Mouse (Mus musculus) spleen, adult 2 months (tissue): ENCODE measurements around the gene Dnah7c. TPM values are rescaled to one million over a fixed set of nuclear protein-coding genes. Genes with fewer than 3 reads are reported as not detected.
A peak's percentile ranks its signal among the peaks of the same experiment; 100 is the strongest.

Experiments
- DNase-seq, 2 experiments: peaks; one replicate each; pipeline versions ENCODE4 v3.0.0 to v3.0.0-alpha.2; 2012 to 2021; ENCODE audit warnings: low spot score in 2 of 2, low read depth in 1 of 2
- H3K27ac ChIP-seq: fragments of 200-500 bp; 2 replicates; pipeline ENCODE4 v1.5.1; 2012; ENCODE audit warnings: low read length, inconsistent platforms; ENCODE audit not compliant: insufficient read depth
- H3K27me3 ChIP-seq: fragments of 200-500 bp; 2 replicates; pipeline ENCODE4 v1.6.1; 2012; ENCODE audit warnings: mild to moderate bottlenecking, moderate library complexity, low read length, inconsistent platforms; ENCODE audit not compliant: control insufficient read depth, insufficient read depth
- H3K36me3 ChIP-seq: fragments of 200-500 bp; 2 replicates; pipeline ENCODE4 v1.6.1; 2012; ENCODE audit warnings: mild to moderate bottlenecking, low read length, inconsistent platforms; ENCODE audit not compliant: control insufficient read depth, insufficient read depth
- H3K4me1 ChIP-seq: fragments of 200-500 bp; 2 replicates; pipeline ENCODE4 v1.6.1; 2011; ENCODE audit warnings: inconsistent platforms; ENCODE audit not compliant: control insufficient read depth, insufficient read depth, insufficient read length
- H3K4me3 ChIP-seq: fragments of 200-500 bp; 2 replicates; pipeline ENCODE4 v1.5.1; 2011; ENCODE audit warnings: mild to moderate bottlenecking, inconsistent platforms; ENCODE audit not compliant: insufficient read depth, insufficient read length; ENCODE audit errors: extremely low read depth
- CTCF ChIP-seq: fragments of 200-500 bp; IDR thresholded peaks from 2 replicates; pipeline ENCODE4 v1.5.1; 2011; ENCODE audit warnings: mild to moderate bottlenecking, inconsistent platforms; ENCODE audit not compliant: insufficient read depth, insufficient read length, insufficient replicate concordance; ENCODE audit errors: extremely low read depth
- POLR2A ChIP-seq: fragments of 200-500 bp; IDR thresholded peaks from 2 replicates; pipeline ENCODE4 v1.6.1; 2011; ENCODE audit warnings: low read depth, low read length, inconsistent platforms
- WGBS: fragments of 180-500 bp; shearing (Covaris S2); methylation state at CpG from one replicate; pipeline ENCODE4 v1.1.7; 2018; 5-methylcytosine and 5-hydroxymethylcytosine counted together
- polyA plus RNA-seq: library from polyadenylated mRNA; depleted of rRNA; stranded (reverse); fragments of >200 nt; gene quantifications from 2 replicates; pipeline ENCODE4 v1.2.3, GENCODE M21; 2012

Dnah7c gene
- polyA plus RNA-seq, 1 experiment: not detected

DNA sequence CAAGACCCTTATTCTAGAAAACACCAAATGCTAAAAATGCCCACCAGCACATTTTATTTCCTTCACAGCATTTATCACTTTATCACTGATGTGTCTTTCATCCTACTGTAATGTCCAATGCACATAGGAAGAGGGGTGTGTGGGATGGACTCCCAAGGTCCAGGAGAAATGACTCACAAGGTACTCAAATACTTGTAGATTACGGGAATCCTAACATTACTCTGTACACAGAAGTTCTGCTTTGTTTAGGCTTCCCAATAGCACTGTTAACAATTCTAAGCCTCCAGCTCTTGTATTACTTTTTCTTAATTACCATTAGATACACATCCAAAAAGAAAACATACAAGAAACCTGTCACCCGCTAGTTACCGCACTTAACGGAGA lies 426.8 kb downstream of the Dnah7c start:
- TF ChIP-seq POLR2A (no peak), CTCF (no peak)
- Histone ChIP-seq H3K27ac (peak overlapping the region; percentile 99; the same call in 1 of the 2 replicates), H3K4me3 (peak overlapping the region; percentile 85), H3K4me1 (no peaks in the 10 kb centered on the region; the same call in 1 of the 2 replicates), H3K36me3 (no peaks in the 10 kb centered on the region), H3K27me3 (no peaks in the 10 kb centered on the region)
- DNase-seq: no peak
- WGBS: 2% methylated on average over 4 of the region's 4 CpGs

DNA sequence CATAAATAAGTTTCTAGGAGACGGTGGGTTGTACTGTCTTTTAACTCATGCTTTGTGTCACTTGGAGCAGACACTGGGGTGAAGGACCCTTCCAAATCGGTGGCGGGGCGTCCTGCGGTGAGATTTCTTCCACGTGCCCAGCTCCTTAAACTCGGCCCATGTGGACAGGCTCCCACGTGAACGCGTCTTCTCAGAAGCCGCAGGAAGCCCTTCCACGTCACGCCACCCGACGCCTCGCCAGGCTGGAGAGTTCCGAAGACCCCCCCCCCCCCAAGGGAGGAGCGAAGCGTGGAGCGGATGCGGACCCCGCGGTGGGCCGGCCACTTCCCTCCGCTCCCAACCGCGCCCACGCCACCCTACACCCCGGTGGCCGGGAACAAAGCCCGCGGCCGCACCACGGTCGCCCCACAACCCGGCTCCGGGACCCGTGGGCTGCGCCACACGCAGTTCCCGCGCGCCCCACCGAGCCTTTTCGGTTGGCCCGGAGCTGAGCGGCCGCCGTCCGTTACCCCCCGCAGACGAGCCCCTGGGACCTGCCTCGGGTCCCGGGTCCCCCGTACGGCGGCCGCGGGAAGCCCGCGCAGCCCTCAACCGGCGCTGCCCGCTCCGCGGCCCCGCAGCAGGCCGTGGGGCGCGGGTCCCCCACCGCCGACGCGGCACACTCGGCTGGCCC lies 427.3 kb downstream of the Dnah7c start:
- Histone ChIP-seq H3K36me3 (no peaks in the 10 kb centered on the region), H3K27ac (peak overlapping the region; percentile 99), H3K27me3 (no peaks in the 10 kb centered on the region), H3K4me3 (peak overlapping the region; percentile 85), H3K4me1 (no peaks in the 10 kb centered on the region; the same call in 1 of the 2 replicates)
- TF ChIP-seq CTCF (no peak), POLR2A (no peak)
- DNase-seq: peak in 1 of 2 experiments; percentile 50
- WGBS: under 1% methylated on average over 67 of the region's 75 CpGs

DNA sequence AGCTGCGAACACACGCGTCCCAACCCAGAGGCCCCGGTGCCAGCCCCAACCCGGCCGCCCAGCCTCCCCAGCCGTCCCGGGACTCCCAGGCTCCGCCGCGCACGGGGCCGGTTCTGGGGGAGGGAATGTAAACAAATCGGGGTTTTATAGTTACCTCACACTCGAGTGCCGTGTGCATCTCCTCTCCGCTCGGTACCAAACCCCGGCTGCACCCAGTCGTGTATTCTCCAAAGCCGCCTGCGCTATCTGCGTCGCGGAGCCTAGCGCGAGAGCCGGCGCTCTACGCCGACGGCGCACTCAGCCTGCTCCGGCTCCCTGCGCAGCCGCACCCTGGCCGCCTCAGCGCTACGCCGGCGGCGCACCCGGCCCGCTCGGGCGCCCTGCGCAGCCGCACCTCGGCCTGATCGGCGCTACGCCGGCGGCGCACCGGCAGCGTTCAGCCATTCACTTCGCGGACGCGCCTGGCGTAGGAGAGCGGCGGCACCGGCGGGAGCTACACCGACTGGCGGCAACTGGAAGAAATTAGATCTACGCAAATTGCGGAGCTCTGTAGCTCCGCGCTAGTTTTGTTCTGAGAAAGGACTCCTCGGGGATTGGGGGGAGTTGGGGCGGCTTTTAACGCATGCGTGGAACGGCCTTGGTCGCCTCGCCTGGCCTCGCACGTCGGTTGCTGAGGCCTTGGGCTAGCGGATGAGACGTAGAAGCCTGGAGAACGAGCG lies 428.1 kb downstream of the Dnah7c start:
- Histone ChIP-seq H3K4me1 (no peaks in the 10 kb centered on the region; the same call in 1 of the 2 replicates), H3K36me3 (no peaks in the 10 kb centered on the region), H3K27ac (peak overlapping the region; percentile 99), H3K27me3 (no peaks in the 10 kb centered on the region), H3K4me3 (peak overlapping the region; percentile 85)
- under 1% methylated on average over 86 of the region's 86 CpGs for WGBS
- TF ChIP-seq CTCF (no peak), POLR2A (peak; percentile 88)
- peak; percentile 91 to 94 for DNase-seq

DNA sequence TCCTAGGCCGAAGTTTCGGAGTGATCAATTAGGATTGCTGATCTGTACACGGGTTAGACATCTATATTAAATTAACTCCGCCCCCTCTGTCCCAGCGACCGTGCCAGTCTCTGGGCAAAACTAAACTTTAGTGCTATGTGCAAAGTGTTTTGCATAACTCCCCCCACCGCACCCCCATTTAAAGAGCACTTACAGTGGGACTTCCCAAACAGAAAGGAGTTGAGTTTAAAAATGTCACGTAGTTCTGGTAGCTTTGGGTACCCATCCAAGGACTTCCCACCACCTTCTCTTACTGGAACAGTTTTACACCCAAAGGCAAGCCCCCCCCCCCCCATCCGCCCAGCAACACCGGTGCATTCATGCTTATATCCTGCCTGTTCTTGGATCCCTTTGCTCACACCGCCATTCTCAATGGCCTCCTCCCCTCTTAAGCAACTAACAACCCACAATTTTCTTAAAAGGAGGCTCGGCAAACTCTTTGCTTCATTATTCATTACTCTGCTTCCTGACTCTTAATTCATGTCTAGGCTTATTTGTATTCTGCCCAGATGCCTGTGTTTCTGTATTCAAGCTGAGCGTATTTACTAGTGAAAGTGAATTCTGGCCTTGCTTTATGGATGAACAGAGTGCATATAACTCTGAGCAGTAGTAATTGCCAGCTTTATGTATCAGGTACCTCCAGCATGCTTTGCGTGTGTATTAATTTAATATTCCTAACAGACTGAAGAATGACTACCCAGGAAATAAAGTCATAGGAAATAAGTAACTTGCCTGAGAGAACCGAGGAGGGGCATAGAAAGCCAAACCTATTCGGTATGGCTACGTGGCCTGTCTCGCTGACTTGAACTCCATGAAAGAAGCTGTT lies 428.9 kb downstream of the Dnah7c start:
- peak; percentile 77 to 88 for DNase-seq
- peak overlapping the region; percentile 78 for H3K4me3 ChIP-seq
- TF ChIP-seq POLR2A: peak; percentile 14; the same call in 1 of the 2 replicates
- no peak for TF ChIP-seq CTCF
- H3K36me3 ChIP-seq: no peaks in the 10 kb centered on the region
- peak overlapping the region; percentile 99 for H3K27ac ChIP-seq
- 24% methylated on average over 18 of the region's 18 CpGs for WGBS
- H3K27me3 ChIP-seq: no peaks in the 10 kb centered on the region
- peaks cover 2% of the 10 kb centered on the region; the same call in 1 of the 2 replicates for H3K4me1 ChIP-seq

DNA sequence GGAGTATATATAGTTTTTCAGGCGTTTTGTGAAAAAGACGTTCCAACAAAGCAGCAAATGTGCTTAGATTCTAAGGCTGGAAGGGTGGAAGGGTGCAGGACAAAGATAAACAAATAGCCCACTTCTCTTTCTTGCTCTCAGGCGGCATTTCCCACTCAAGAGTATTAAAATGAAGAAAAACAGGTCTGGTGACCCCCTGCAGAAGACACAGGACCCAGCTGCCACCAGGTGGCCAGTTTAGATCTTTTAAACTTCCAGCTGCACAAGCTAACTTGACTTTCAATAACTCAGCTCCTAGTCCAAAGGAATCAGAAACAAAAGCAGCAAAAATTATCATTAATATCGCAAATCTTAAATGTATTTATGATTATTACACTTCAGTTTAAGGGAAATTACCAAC lies 431.1 kb downstream of the Dnah7c start:
- peaks cover 2% of the 10 kb centered on the region; the same call in 1 of the 2 replicates for H3K4me1 ChIP-seq
- no peaks in the 10 kb centered on the region for H3K27me3 ChIP-seq
- TF ChIP-seq POLR2A (no peak), CTCF (no peak)
- H3K27ac ChIP-seq: no peak overlapping the region
- no peak for DNase-seq
- no peaks in the 10 kb centered on the region for H3K36me3 ChIP-seq
- H3K4me3 ChIP-seq: no peak overlapping the region
- WGBS: 73% methylated on average over 4 of the region's 4 CpGs
